Mouse (Mus musculus): ENCODE measurements around the gene Fstl1. TPM values are rescaled to one million over a fixed set of nuclear protein-coding genes. Genes with fewer than 3 reads are reported as not detected.

The Fstl1 gene
- polyA plus RNA-seq, 1 experiment from 2014 or later, result 59.9 TPM

DNA sequence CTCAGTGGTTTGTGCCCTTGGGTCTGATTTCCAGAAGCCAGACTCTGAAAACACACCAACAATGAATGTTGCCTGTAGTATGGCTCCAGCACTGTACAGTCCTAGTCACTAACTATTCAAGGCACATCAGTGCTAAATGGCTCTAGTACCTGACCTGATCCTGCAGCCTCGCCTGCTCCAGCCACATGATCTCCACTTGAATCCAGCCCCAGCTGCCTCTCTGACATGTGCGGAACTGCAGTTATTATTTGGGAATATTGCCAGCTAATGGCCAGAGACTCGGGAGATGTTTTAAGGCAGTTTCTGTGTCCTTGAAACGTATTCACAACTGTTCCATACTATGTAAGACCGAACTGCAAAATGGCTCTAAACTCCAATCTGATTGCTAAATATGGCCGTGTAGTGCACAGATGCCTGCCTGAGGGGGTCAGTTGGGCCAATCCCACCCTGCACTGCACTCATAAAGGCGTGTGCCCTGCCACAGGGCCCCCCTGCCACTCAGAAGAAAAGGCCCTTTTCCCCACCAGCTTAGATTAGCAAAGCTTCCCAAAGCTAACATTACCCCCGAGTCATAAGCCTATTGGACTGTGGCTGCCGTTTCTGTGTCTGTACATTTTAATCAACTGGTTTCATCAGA lies 11.0 kb downstream of the Fstl1 start:
- no peak for DNase-seq (ENCODE audit: low spot score)

DNA sequence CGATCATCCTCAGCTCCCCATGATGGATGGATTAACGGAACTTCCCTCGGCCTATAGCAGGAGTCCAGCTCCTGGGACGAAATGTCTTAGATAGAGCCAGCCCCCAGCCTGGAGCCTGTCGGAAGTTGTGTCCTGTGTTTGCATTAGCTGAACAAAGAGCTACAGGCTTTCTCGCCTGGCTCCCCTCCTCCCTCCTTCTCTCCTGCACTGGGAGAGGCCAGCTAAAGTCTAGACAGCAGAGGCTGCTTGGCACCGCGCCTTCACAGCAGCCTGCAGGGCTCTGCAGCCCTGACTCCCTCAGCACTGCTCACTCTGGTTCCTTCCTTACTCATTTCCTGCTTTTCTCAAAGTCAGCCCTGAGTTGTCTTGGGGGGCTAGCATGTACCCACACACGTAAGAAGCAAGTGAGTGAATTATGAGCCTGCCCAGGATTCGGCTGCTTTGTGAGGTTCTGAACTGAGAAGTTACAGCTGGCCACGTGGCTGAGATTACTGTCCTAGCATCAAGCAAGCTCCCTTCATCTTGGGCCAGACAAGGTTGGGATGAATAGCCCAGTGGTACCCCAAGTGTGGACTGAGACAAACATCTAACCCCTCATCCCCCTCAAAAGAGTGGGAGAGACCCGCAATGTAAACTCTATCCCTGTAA lies 11.8 kb downstream of the Fstl1 start:
- DNase-seq (ENCODE audit: low spot score), result no peak

DNA sequence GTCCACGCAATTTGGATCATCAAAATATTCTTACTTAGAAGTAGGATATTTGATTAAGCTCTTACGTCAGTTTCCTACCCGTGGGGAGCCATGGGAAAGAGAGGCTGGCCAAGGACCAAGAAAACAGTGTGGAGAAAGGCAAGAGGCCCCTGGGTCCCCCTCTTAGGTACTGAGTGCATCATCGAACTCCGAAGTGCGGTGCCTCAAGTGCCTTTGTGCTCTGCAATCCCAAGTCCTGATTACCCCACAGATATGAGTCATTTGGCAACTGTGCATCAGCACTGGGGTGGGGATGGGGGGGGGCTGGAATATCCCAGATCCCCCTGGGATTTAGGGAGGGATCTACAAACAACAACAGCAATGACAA lies 12.3 kb downstream of the Fstl1 start:
- DNase-seq (ENCODE audit: low spot score), result no peak

DNA sequence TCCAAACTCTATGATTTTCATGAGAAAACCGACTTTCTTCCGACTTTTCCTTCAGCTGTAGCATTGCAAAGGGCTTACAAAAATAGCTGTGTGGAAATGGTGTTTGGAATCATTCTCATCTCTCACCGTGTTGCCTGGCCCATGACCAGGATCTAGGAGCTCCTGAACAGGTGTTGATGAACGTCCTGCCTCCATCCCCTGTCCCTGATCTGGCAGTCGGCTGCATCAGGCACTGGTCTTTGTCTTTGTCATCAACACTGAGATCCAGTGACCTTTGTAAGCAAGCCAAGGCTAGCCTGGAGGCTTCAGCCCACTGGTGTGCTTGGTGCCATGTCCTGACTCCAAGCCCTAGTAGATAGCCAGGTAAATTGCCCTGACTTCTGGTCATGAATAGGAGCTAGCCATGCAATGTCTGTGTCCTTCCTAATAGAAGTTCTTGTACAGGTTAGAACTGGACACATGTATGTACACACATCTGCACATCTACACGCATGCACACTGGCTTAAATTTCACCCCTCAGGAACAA lies 12.8 kb downstream of the Fstl1 start:
- DNase-seq (ENCODE audit: low spot score), result no peak

DNA sequence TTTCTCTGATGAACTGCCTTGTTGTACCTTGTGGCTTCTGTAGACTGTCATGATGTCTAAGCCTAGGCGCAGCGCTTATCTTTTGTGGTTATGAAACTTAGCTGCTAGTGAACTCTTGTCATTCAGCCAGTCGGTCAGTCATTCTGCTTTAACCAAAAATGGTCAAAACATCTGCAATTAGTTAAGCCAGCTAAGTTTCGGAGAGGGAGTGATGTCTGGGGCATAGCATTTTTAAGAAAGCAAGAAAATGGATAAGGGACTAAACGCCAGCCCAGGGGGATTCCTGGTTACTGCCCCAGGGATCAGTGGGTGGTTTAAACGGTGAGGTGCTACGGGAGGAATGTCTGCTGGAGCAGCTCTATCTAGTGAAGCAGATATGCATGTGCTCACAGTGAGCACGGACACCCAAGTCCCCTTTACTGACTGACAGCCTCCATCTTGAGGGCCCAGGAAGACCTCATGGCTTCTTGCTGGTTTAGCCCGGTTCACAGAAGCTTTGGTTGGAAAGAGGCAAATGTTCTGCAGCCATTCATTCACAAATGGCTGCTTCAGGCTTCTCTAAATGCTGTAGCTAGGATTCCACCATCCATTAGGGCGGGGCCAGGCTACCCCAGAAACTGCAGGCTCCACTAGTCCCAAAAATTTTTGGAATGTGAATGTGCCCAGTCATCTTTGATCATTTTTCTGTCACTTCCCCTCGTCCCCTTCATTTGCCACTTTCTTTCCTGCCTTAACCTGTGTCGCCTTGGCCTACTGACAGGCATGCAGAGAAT lies 13.5 kb downstream of the Fstl1 start:
- no peak for DNase-seq (ENCODE audit: low spot score)

DNA sequence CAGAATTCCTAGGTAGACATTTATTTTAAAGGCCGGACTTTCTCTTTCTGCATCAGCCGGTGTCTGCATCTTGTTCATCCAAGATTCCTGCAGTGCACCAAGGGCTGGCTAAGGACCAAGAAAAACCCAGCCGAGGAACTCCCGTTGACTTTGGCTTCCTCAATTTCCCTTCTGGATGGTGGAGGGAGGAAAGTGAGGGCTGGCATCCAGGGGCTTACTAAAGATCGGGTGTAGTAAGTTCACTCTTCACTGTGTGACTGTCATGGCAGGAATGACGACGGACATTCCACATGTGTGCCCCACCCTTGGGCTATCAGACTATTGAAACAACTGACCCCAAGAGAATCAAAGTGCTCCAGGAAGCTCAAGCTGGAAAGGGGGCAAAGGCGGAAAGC lies 14.1 kb downstream of the Fstl1 start:
- no peak for DNase-seq (ENCODE audit: low spot score)

DNA sequence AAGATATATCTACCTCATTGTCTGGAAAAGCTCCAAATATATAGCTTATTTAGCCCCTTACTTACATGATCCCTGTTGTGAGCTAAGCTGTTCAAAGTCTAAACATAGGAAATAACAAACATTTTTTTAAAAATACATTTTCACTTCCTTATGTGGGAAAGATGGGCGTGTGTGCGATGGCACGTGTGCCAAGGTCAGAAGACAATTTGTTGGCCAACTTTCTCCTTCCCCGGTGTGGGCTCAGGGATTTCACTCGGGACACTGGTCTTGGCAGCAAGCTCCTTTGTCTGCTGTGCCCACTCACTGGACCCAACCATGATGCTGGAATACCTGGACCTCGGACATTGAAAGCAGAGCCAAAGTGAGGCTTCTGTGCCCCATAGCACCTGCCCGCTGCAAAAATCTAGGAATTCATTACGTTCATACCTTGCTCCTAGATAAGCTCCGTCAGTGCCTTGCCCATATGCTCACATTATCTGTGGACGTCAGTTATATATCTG lies 19.0 kb downstream of the Fstl1 start:
- DNase-seq (ENCODE audit: low spot score), result no peak

DNA sequence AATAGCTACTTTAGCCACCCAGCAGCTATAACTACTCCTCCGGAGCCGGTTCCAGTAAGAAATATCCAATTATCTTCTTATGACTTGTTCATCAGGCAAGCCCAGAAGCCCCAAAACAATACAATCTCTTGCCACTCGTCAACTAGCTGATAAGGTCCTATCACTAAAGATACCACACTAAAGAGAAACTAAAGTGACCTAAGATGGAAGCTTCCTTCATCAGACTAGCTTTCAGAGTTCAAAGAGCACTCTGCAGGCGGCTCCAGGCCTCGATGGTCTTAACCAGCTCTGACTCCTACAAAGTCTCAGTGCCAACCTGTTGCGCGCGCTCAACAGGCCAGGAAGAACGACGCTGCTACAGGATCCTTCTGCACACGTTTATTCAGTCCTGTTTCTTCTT lies 19.6 kb downstream of the Fstl1 start:
- no peak for DNase-seq (ENCODE audit: low spot score)

DNA sequence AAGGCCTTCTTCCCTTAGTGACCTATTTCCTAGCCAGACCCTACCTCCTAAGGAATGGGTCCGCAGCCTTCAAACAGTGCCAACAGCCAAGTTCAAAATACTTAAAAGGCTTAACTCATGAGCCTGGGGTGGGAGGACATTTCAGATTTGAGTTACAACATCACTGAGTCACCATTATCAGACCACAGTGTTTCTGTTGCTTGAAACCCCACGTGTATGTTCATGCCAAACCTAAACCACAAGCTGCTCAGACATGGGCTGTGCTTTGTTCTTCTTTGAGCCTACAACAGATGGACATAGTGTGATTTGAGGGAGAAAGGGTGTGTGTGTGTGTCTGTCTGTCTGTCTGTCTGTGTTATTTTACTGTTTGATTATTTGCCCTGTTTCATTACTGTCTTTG lies 24.4 kb downstream of the Fstl1 start:
- DNase-seq (ENCODE audit: low spot score), result no peak

DNA sequence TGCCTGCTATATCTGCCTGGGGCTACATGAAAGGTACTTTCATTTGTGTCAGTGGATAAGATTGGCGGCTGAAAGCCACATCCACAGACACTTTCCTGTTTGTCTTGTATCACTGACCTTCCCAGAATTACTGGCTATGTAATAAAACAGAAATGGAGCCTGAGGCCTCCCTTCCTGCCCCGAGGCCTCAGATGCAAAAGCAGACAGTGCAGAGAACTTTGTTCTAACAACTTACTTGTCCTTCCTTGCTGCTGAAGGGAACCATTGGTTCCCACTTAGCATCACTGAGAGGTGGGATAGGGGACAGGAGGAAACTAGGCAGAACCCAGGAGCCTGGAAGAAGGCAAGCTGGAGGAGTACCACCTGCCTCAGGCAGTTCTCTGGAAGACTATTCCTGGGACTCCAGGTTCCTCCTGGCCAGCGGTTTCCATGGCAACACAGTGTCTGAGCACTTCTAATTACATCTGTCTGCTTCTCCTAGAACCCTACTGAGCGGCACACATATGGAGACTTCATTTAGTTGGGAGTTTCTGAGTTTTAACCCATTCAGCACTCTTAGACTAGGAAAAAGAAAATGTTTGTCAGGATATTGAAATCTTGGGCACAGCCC lies 26.1 kb downstream of the Fstl1 start:
- DNase-seq (ENCODE audit: low spot score), result no peak

DNA sequence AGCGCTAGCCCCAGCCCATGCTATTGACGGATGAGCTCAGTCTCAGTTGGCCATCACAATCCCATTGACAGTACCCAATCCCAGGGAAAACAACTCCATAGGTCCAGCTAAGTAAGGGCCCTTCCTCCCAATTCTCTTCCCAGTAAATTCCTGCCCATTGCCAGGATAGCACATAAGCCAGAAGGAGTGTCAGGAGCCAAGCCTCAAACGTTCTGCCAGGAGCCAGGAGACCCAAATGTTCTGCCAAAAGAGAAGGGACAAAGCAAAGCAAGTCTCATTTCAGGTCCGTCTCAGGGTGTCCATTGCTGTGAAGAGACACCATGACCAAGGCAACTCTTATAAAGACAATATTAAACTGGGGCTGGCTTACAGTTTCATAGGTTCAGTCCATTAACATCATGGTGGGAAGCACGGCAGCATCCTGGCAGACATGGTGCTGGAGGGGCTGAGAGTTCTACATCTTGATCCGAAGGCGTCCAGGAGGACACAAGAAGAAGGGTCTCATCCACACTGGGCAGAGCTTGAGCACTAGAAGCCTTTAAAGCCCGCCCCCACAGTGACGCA lies 26.8 kb downstream of the Fstl1 start:
- DNase-seq (ENCODE audit: low spot score), result no peak

DNA sequence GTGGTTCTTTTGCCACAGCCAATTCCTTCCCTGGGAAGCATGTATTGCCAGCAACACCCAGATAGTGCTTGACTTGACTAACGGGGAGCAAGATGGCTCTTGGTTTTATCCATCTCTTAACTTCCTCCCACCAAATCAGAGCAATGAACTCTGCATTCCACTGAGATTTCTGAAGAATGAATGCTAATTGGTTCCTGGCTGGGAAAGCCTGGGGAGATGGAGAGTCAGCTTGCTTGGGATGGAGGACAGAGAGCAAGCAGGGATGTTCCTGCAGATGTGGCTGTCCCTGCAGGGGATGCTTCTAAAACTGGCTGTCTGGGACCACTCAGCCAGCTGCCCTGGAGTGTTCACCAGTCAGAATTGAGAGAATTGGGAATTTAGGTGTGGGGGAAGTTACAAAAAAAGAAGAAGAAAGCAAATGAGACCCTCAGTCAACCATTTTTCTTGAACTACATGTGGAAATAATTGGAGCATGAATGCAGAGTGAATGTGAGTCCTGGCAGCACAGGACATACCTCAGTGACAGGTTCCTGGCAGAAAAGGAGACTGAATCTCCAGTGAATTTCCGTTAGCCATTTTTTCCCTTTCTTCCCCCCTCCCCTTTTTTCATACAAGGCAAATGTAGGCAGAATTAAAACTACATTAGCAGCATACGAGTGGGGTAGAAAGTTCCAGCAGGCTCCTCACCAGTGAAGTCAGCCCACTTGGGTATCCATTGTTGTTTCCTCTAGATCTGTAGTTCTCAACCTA lies 29.2 kb downstream of the Fstl1 start:
- no peak for DNase-seq (ENCODE audit: low spot score)

DNA sequence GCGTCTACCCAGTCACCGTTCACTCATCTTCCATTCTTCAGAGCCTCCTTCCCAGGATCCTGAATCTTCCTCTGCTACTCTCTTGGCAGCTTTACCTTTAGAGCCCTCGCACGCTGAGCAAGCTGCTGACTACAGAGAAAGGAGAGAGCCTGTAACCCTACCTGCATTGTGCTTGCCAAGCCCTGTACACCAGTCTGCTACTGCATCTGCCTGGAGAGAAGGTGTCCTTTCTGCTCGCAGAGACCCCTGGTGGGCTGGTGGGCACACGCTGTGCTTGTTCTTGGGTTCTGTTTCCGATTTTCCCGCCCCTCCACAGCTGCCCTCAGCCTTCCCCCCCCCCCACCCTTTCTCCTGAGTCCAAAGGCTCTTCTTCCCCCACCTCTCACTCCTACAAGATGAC lies 30.6 kb downstream of the Fstl1 start:
- DNase-seq (ENCODE audit: low spot score), result no peak

DNA sequence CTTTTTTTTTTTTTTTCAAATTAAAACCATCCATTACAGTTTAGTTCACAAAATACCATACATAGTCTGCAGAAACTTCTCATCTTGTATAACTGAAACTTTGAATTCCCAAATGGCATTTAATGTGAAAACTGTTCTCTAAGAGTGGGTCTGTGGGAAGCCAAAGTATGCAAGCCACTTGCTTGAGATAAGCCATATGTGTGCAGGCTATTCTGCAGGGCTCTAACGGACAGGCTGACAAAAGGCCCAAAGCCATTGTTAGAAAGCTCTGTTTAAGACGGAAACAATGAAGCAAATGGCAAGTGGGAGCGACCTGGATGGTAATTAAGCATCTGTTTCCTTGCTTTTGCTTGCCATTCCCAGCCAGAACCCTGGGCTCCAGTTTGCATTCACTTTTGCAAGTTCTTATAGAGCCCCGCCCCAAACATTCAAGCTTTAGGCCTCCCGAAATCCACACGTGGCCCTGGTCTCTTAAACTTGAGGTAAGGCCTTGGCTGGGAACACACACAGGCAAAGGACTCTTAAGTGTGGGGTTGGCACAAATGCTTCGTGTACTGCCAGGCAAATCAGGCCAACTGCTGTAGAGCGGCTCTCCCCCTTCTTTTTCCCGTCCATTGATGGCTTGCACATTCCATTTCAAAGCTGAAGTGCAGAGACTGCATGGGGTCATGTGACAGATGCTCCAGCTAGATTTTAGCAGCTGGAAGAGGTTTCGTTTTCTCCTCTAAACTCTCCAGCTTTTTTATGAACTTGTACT lies 32.4 kb downstream of the Fstl1 start:
- no peak for DNase-seq (ENCODE audit: low spot score)

DNA sequence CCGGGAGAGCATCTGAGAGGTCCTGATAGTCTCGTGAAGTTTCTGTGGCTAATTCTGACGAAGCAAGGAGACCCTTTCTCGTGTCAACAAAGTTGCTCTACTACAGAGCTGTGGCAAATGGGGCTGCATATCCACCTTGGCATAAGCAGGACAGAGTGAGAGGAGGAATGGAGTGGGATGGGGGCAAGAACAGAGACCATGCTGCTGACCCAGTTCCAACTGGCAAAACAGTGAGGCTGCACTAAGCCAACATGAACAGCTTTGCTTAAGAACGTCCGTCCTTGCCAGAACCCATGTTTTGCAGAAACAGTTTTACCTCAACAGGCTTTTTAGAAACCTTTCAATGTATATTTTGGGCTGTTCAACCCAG lies 32.9 kb downstream of the Fstl1 start:
- DNase-seq (ENCODE audit: low spot score), result no peak

DNA sequence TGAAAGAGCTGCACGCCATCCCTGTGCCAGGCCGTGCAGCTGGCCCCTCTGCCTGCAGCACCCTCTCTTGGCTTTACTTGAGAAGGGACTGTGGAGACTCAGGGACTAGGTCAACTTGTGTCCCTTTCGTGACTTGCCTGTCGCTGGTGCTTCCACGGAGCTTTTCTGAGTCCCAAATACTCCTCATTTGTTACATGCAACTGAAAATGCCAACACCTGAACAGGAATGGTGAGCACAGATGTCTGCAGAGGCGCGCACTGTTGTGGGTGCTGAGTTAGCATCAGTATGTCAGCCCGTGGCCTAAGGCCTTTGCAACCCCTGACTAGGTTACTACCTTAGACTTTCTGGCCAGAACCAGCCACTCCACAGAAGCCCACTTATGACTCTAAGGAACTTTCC lies 35.2 kb downstream of the Fstl1 start:
- DNase-seq (ENCODE audit: low spot score), result no peak

DNA sequence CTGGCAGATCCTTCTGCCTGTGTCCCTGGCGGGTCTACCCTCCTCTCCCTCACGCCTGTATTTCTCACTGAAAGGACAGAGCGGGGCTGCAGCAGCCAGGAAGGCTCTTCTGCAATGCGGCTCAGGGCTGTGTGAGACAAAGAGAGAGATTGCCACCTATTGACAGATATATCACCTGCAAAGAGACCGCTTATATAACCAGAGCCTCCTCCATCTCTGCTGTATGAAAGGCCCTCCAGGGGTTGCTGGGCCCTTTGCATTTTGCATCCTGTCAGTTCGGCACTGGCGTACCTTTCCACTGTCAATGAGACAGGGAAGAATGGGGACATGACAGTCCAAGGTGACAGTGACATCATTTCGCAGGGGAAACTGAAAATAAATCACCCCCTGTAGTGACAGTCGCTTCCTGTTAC lies 35.8 kb downstream of the Fstl1 start:
- DNase-seq (ENCODE audit: low spot score), result peak; percentile 34

DNA sequence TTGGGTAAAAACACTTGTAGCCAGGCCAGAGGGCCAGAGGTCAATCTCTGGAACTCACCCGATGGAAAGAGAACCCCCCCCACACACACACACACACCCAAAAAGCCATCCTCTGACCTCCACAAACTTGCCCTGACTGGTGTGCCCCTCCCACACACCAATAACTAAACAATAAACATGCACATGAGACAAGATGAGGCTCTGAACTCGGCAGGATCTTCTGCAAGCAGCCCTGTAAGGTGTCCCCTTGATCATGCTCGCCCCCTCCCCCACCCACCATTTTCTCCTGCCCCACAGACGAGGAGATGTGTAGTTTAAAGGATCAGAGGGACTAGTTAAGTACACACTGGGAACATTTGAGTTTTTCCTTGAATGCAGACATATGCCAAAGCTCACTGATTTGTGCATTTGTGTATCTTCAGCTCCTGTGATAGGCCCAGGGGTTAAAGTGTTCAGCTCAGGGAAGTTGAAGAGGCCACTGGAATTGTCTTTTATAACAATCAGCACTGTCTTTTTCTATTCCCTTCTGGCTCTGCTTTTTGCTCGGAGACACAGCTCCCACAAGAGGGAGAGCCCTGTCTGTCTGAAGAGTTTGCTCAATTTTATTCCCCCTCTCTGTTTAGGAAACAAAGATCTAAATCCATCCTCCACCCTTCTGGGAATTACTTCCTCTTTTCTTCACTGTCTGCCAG lies 37.2 kb downstream of the Fstl1 start:
- DNase-seq (ENCODE audit: low spot score), result peak; percentile 3

DNA sequence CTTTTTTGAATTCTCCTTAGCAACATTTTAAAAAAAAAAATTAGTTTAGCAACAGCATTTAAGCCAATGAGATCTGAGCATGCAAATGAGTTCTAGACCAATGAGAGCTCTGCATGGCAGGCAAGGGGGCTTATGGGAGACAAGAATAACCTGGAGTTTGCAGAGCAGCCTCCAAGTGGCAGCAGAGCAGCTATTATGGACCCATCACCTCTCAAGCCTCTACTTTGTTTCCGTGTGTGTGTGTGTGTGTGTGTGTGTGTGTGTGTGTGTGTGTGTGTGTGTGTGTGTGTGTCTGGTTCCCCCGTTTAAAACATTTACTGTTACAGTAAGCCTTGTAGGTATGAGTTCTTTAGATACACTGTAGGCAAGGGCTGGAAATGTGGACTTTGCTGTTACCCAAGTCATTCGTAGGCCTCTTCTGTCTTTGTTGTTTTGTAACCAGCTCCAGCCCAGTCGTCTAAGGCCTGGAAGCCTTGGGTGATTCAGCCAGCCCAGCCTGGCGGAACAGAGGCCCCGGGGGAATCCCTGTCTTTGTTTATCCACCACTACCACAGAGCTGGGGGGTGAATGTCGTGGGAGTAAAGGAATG lies 37.8 kb downstream of the Fstl1 start:
- peak; percentile 85 for DNase-seq (ENCODE audit: low spot score)
